Mouse (Mus musculus) monocyte, adult 2 months (primary cell): ENCODE data around the gene Usp18.

Experiments used
- DNase-seq, 2 experiments: peaks; one replicate each; pipeline ENCODE4 v3.0.0; 2022; ENCODE audit warnings: low spot score in 2 of 2, low read depth in 1 of 2

The Usp18 gene

GRCm38 (mm10) chr6:121245127-121246036 is at the start of gene Usp18:
TSS of gene Usp18 (plus strand) at chr6:121245906.
- peak; percentile 32 to 76 for DNase-seq

- DNase-seq = no peak
Observed at GRCm38 (mm10) chr6:121197807-121198365, 47.8 kb upstream of the Usp18 start.

- DNase-seq = no peak
Observed at GRCm38 (mm10) chr6:121200458-121200857, 45.2 kb upstream of the Usp18 start.

- DNase-seq = no peak
Observed at GRCm38 (mm10) chr6:121202026-121202425, 43.7 kb upstream of the Usp18 start.

GRCm38 (mm10) chr6:121206481-121206880 is 39.2 kb upstream of the Usp18 start:
- no peak for DNase-seq

GRCm38 (mm10) chr6:121209584-121209983 is 36.1 kb upstream of the Usp18 start:
- no peak for DNase-seq

GRCm38 (mm10) chr6:121210149-121210925 is 35.4 kb upstream of the Usp18 start, which contains the start of gene Tuba8:
TSS of gene Tuba8 (plus strand) at chr6:121210696.
- peak in 1 of 2 experiments; percentile 5 for DNase-seq

GRCm38 (mm10) chr6:121210926-121211289 is 34.8 kb upstream of the Usp18 start:
- DNase-seq = no peak

- DNase-seq = no peak
Observed at GRCm38 (mm10) chr6:121211743-121212142, 34.0 kb upstream of the Usp18 start.

GRCm38 (mm10) chr6:121212988-121213387 is 32.7 kb upstream of the Usp18 start:
- no peak for DNase-seq

GRCm38 (mm10) chr6:121214221-121214620 is 31.5 kb upstream of the Usp18 start:
- DNase-seq = no peak

- DNase-seq = no peak
Observed at GRCm38 (mm10) chr6:121214667-121215330, 30.9 kb upstream of the Usp18 start.

GRCm38 (mm10) chr6:121215336-121215735 is 30.4 kb upstream of the Usp18 start:
- DNase-seq = no peak

- no peak for DNase-seq
Observed at GRCm38 (mm10) chr6:121215896-121216295, 29.8 kb upstream of the Usp18 start.

- DNase-seq = no peak
Observed at GRCm38 (mm10) chr6:121216589-121217255, 29.0 kb upstream of the Usp18 start.

GRCm38 (mm10) chr6:121218002-121218401 is 27.7 kb upstream of the Usp18 start:
- DNase-seq = no peak

- no peak for DNase-seq
Observed at GRCm38 (mm10) chr6:121219406-121219805, 26.3 kb upstream of the Usp18 start.

- DNase-seq = no peak
Observed at GRCm38 (mm10) chr6:121220181-121220580, 25.5 kb upstream of the Usp18 start.

GRCm38 (mm10) chr6:121221876-121222597 is 23.7 kb upstream of the Usp18 start:
- no peak for DNase-seq

GRCm38 (mm10) chr6:121223001-121223400 is 22.7 kb upstream of the Usp18 start:
- DNase-seq = no peak
